Mouse (Mus musculus): ENCODE measurements at regions not wholly inside any gene's neighbourhood (a gene's known extent, or its start where the extent isn't known, plus 50 kb on each side); places are given as distances from the start of the nearest gene placed in this dataset.

DNA sequence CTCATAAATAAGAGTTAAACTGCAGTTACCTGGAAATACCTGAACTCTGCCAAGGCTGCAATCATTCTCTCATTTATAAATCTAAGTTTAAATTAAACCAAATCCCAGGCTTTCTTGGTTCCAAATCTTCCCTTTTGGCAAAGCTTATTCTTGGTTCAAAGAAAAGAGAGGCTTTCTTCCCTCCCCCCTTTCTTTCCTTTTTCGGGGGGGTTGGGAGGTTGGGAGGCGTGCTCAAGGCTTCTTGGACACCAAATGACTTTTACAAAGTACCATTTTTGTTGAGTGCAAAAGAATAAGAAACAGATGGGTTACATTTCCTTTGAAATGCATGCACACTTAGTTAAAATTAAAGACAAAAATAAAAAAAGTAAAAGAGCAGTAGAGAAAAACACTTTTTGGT, 105.4 kb upstream of the Mroh9 start:
- no peak for DNase-seq (ENCODE audit: low read depth)

- no peak for DNase-seq (ENCODE audit: low read depth)
Measured at GRCm38 (mm10) chr1:163181851-163182250, 96.4 kb upstream of the Mroh9 start.

- DNase-seq (ENCODE audit: low read depth) = no peak
Measured at GRCm38 (mm10) chr1:163177011-163177410, 91.5 kb upstream of the Mroh9 start.

DNA sequence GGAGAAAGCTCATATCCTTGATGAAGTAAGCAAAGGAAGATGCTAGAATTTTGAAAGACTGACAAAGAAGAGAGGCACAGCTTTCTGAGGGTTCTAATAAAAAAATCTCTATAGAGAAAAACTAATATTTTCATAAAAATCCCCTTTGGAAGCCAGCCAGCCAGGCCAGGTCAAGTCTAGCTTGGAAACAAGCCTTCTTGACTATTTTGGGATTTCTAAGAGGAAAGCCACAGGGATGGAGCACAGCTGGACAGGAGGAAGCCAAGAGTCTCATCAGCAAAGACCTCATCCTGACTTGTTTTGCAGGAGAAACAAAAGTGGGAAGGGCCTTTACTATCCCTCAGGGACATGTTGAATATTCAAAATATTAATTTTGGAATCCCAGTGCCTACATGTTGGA, 81.6 kb upstream of the Mroh9 start:
- DNase-seq (ENCODE audit: low read depth) = no peak

DNA sequence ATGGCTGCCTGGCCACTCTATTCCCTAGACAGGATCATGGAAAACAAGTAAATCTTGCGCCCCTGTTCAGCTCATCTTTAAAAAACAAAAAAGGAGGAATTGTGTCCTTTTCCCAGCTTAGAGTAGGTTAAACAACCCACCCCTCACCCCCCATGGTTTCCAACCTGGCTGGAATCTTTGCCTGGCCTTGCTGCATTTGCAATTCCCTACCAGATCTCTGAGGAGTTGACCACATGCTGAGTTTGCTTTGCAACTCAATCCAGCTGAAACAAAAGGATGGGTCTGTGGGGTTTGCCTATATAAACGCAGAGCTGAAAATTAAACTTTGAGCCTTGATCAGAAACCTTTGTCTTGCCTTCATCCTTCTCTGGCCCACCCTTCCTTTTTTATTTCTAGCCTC, 78.2 kb upstream of the Mroh9 start:
- no peak for DNase-seq (ENCODE audit: low read depth)

DNA sequence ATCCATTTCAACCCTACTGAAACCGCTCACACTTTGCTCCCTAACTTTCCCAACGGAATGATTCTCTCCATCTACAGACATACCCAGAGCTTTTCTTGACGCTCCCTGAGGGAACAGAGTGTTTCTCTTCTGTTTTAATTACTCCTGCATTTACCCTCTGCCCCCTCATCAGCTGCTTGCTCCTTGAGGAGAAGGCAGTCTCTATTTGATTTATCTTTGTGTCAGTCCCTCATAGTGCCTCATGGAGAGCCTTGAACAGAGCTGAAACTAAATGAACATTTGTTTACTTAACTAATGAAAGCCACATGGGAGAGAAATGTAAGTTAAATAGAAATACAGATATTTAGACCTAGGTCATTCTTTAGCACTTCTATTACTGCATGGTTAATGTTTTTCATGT, 74.4 kb upstream of the Mroh9 start:
- no peak for DNase-seq (ENCODE audit: low read depth)

DNA sequence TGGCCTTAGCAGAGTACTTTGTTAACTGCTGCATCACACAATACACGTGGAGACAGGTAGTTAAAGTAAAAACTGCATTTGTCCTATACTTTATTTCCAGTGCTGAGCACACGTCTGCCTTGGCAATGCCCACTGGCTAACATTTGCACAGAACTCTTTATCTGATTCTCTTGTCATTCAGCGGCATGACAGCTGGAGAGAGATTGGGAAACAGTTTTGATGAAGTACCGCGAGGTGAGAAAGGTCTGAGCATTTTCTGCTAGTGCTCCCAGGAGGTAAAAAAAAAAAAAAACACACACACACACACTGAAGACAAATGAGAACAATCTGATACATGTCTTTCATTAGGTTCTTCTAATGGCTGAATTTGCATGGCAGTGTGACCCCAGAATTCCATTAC, 73.0 kb upstream of the Mroh9 start:
- DNase-seq (ENCODE audit: low read depth) = no peak

DNA sequence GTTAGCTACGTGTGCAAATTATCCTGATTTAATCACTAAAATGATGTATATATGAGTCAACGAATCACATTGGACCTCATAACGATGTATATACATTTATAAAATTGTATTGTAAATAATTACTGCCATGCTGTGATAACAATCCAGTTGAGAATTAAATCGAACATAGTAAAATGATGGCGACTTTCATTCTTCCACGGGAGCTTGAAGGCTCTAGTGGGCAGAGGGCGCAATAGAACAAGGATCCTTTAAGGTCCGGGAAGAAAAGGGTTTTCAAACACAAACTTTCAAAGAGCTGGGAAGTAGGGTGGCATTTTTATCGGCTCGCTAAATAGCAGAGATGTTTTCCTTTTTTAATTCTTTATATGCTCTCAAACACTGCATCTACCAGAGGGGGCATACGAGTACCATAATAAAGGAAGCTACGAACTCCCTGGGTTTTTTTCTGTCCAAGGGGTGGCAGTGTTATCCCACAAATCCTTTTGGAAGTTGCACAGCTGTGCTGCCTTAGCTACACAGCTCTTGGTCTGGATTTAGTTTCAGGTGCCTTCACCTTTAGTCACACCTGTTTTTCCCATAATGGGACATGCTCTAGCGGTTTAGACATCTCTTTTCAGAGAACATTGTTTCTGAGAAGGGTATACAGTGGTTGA, 64.9 kb upstream of the Mroh9 start:
- peak; percentile 82 for DNase-seq (ENCODE audit: low read depth)

DNA sequence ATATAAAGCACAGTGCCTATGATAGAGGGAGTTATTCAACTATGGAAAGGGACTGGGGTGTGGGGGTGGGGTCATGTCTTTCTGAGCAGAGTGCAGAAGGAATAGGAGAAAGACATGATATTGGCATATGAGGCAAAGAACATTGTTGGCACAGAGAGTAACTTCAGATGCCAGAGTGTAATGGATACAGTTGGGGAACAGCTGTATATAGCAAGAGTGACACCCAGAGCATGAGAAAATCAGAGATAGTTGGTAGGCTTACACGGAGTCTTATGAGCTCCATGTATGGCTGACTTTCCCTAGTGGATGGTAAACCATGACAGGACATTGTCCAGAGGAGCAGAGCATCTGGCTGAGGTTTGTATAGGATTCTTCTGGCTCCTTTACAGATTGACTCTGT, 61.2 kb upstream of the Mroh9 start:
- DNase-seq (ENCODE audit: low read depth) = no peak

DNA sequence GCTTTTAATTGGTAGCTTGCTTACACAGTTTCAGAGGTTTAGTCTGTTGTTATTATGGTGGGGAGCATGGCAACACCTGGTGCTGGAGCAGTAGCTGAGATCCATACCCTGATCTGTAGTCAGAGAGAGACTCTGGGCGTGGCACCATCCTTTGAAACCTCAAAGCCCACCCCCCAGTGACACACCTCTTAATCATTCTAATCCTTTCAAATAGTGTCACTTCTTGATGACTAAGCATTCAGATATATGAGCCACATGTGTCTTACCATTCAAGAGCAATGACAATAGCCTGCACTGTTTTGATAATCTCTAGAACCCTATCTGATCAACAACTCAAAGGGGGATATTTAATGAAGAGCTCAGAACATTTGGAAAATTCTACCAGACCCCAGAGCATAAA, 57.6 kb upstream of the Mroh9 start:
- no peak for DNase-seq (ENCODE audit: low read depth)

DNA sequence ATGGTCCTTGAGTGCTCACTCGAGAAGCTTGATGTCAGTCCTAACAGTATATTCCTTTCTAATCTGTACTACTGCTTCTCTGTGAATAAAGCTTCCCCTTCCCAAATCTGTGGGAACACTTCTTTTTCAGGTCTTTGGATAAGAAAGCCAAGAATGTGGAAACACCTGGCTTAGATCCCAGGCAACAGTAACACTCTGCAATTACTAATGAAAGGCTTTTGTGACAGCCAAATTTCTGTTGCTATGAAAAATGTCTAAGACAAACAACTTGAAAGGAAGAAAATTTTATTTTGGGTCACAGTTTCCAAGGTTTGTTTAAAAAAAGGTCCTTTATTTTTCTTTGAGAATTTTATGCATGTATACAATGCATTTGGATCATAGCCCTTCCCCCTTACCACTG, 56.0 kb upstream of the Mroh9 start:
- DNase-seq (ENCODE audit: low read depth) = peak; percentile 79

DNA sequence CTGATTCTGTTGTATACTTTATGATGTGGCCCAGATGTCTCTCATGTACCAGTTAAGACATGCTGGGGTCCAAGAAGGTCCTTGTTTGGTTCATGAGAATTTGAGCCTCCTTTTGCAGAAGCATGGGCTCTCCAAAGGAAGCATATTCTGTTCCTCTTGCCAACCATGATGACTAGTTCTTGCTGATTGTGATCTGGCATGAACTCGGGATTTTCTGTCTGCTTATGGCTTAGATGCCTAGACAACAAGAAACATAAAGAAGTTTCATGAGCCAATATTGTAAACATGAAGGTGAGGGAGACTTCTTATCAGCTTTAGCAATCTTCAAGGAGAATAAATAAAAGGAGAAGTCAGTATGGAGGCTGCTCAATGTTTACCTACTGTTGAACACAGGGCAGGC, 52.7 kb upstream of the Mroh9 start:
- no peak for DNase-seq (ENCODE audit: low read depth)
